Mouse (Mus musculus): ENCODE results near the gene Zfp276. TPM values are rescaled to one million over a fixed set of nuclear protein-coding genes. Genes with fewer than 3 reads are reported as not detected.

Zfp276 gene
- 10 to 100 TPM in 1 of 2 experiments, 1 to 10 TPM in 1; 2.3 to 15.3 TPM for polyA plus RNA-seq (2012; fragmentation: generic; extraction: Trizol)

GRCm38 (mm10) chr8:123254099-123254885 lies at the start of gene Zfp276, which contains the start of gene Vps9d1:
Gene Zfp276, plus strand, starts transcription at chr8:123254195.
Gene Vps9d1, minus strand, starts transcription at chr8:123254348.

GRCm38 (mm10) chr8:123212321-123213117 lies 41.5 kb upstream of the Zfp276 start, which contains the start of the genes Chmp1a and Spata33:
Gene Chmp1a, minus strand, starts transcription at chr8:123212763.
Gene Spata33, plus strand, starts transcription at chr8:123212832.

GRCm38 (mm10) chr8:123224278-123225266 lies 29.4 kb upstream of the Zfp276 start, which contains the start of gene Cdk10:
Gene Cdk10, plus strand, starts transcription at chr8:123224842.

GRCm38 (mm10) chr8:123235520-123236497 lies 18.2 kb upstream of the Zfp276 start, which contains the start of gene Spata2l:
Gene Spata2l, minus strand, starts transcription at chr8:123236233.

GRCm38 (mm10) chr8:123318467-123318911 lies 64.5 kb downstream of the Zfp276 start, which contains the start of gene Fanca:
Gene Fanca, minus strand, starts transcription at chr8:123318576.

Other genes starting within 250 kb of the Zfp276 start
- gene Ankrd11, start 211.9 kb upstream of the Zfp276 start, polyA plus RNA-seq (2012; fragmentation: generic; extraction: Trizol), result 10 to 100 TPM in 1 of 2 experiments, 1 to 10 TPM in 1; 6.0 to 33.9 TPM
- gene Spg7, start 191.3 kb upstream of the Zfp276 start, polyA plus RNA-seq (2012; fragmentation: generic; extraction: Trizol), result 10 to 100 TPM; 28.8 to 58.1 TPM
- 1,000 to 10,000 TPM; 3,327 to 4,550 TPM for gene Rpl13, start 151.8 kb upstream of the Zfp276 start, polyA plus RNA-seq (2012; fragmentation: generic; extraction: Trizol)
- gene Cpne7, start 136.8 kb upstream of the Zfp276 start, polyA plus RNA-seq (2012; fragmentation: generic; extraction: Trizol), result under 1 TPM in 1 of 2 experiments, not detected in 1; 0.01 TPM
- under 1 TPM; 0.06 to 0.35 TPM for gene Sult5a1, start 95.9 kb upstream of the Zfp276 start, polyA plus RNA-seq (2012; fragmentation: generic; extraction: Trizol)
- under 1 TPM; 0.11 to 0.68 TPM for gene Dpep1, start 68.0 kb upstream of the Zfp276 start, polyA plus RNA-seq (2012; fragmentation: generic; extraction: Trizol)
- gene Chmp1a, start 41.4 kb upstream of the Zfp276 start, polyA plus RNA-seq (2012; fragmentation: generic; extraction: Trizol), result 10 to 100 TPM; 76.4 to 98.0 TPM
- 1 to 10 TPM in 1 of 2 experiments, under 1 TPM in 1; 0.55 to 8.9 TPM for gene Spata33, start 41.4 kb upstream of the Zfp276 start, polyA plus RNA-seq (2012; fragmentation: generic; extraction: Trizol)
- gene Cdk10, start 29.4 kb upstream of the Zfp276 start, polyA plus RNA-seq (2012; fragmentation: generic; extraction: Trizol), result 10 to 100 TPM; 27.0 to 43.1 TPM
- 1 to 10 TPM; 1.1 to 4.4 TPM for gene Spata2l, start 18.0 kb upstream of the Zfp276 start, polyA plus RNA-seq (2012; fragmentation: generic; extraction: Trizol)
- 10 to 100 TPM in 1 of 2 experiments, 1 to 10 TPM in 1; 4.7 to 17.9 TPM for gene Vps9d1, start 153 bp downstream of the Zfp276 start, polyA plus RNA-seq (2012; fragmentation: generic; extraction: Trizol)
- gene Fanca, start 64.4 kb downstream of the Zfp276 start, polyA plus RNA-seq (2012; fragmentation: generic; extraction: Trizol), result 10 to 100 TPM; 12.4 to 13.9 TPM
- gene Spire2, start 78.5 kb downstream of the Zfp276 start, polyA plus RNA-seq (2012; fragmentation: generic; extraction: Trizol), result 1 to 10 TPM; 3.2 to 7.7 TPM
- gene Tcf25, start 119.6 kb downstream of the Zfp276 start, polyA plus RNA-seq (2012; fragmentation: generic; extraction: Trizol), result 100 to 1,000 TPM; 119 to 155 TPM
- gene Mc1r, start 152.9 kb downstream of the Zfp276 start, polyA plus RNA-seq (2012; fragmentation: generic; extraction: Trizol), result under 1 TPM; 0.01 to 0.02 TPM
- 1 to 10 TPM; 3.2 to 9.8 TPM for gene Tubb3, start 157.2 kb downstream of the Zfp276 start, polyA plus RNA-seq (2012; fragmentation: generic; extraction: Trizol)
- 10 to 100 TPM; 18.9 to 32.1 TPM for gene Def8, start 169.3 kb downstream of the Zfp276 start, polyA plus RNA-seq (2012; fragmentation: generic; extraction: Trizol)
- 10 to 100 TPM; 22.1 to 24.6 TPM for gene Afg3l1, start 223.7 kb downstream of the Zfp276 start, polyA plus RNA-seq (2012; fragmentation: generic; extraction: Trizol)